Mouse (Mus musculus): ENCODE results near the gene Slc25a51.
A peak's percentile ranks its signal among the peaks of the same experiment; 100 is the strongest.

Gene Slc25a51

DNA sequence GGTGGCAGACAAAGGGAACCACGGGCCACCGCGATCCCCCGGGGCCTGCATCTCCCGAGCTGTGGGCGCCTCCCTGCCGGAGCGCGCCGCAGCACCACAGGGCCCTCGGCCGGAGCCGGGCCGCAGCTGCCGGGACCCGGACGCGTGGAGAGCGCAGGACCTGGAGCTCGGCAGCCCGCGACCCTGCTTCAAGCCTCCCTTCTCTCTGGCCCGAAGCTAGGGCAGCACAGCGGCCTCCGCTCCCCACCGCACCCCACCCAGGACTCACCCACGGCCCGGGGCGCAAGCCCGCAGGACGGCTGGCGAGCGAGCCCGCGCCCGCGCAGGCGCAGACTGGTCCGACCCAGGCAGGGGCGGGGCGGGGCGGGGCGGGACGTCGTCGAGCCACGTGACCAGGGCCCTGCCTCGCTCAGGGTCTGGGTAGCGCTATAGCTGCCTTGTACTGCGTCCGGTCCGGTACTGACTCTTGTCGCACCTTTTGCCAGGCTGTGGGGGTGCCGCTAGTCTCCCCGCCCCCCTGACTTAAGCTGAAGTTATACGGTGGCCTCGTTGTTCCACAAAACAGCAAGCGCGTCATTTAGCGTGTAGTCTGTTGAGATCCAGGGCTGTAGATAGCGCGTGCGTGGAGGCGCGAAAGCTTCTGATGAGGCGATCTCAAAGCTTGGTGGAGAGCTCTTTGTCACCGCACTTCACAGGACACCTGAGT, at the start of gene Slc25a51:
Slc25a51 (minus strand) TSS at position 340 of the 706 bp plus-strand sequence.
- peak; percentile 91 to 96 for DNase-seq (ENCODE audit: inconsistent age in 2 of 2, low spot score in 1 of 2)

DNA sequence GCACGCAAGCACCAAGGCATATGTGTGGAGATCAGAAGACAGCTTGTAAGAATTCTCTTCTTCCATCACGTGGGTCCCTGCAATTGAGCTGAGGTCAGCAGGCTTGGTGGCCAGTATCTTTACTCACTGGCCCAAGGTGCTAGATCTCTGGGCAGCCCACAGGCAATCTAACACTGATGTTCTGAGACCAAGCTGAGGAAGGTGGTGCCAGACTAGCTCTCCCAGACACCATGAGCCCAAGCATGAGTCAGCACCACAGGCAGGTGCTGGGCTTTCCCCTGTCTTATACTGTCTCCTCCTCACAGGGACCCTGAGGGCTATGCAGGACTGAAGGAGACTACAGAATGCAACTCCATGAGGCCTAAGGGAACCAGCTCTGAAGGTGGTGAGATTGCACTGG, 49.0 kb upstream of the Slc25a51 start:
- DNase-seq (ENCODE audit: inconsistent age in 2 of 2, low spot score in 1 of 2): no peak

DNA sequence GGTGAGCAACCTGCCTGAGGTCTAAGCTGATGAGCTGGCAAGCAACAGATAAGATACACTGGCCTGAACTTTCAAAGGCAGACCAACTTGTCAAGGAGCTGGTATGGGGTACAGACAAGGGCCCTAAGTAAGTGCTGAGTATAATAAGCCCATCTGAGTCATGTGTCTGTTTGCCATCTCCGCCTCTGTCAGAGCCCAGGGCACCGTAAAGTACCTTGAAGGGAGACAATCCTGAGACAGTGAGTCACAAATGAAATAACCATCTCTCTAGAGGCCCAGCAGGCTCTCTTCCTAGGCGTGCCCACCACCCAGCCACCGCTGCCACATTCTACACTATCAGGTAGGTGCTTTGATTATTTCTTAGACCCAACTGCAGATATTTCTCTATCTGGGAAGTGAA, 46.4 kb upstream of the Slc25a51 start:
- DNase-seq (ENCODE audit: inconsistent age in 2 of 2, low spot score in 1 of 2): no peak

DNA sequence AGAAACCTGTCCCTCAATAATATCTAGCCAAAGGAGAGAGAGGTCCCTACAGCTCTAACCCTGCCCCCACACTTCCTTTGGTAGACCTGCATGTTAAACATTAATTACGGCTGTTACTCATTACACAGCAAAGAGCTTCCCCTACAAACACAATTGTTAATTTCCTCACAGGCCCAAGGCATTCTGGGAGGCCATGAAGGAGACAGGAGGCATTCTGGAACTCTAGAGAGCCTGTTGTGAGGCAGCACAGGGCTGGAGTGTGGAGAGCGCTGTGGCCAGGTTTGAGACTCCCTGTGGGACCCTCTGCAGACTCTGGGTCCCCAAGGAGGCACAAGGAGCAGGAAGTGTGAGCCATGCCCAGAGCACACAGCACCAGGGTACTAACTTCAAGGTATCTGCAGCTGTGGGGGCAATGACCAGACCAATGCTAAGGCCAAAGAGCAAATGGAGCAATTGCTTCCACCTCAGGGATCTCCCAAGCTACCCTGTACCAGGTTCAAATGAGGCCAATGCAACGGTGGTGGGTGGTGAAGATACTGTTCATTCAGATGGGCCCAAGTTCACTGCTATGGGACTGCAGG, 44.8 kb upstream of the Slc25a51 start:
- DNase-seq (ENCODE audit: inconsistent age in 2 of 2, low spot score in 1 of 2): no peak

DNA sequence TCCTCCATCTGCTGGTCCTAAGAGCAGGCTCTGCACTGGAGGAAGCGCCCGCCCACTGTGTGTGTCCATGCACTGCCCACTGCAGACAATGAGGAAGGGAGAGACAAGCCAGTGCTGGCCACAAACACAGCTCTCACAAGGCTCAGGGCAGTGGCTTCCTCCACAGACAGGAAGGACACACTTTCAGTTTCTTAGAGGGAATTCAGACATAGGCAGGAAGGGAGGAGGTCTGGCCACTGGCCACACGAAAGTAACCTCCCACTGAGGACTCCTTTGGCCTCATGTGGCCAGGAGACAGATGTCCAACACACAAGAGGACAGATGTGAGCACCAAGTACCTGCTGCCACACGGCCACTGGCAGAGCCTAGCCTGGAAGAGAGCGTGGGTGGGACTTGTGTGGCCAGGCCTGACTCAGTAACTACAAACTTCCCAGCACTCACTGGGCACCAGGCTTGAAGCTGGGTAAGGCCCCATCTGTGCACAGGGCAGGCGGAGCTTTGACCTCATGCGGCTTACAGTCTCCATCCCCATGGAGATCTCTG, 44.1 kb upstream of the Slc25a51 start:
- DNase-seq (ENCODE audit: inconsistent age in 2 of 2, low spot score in 1 of 2): peak; percentile 53 to 78

DNA sequence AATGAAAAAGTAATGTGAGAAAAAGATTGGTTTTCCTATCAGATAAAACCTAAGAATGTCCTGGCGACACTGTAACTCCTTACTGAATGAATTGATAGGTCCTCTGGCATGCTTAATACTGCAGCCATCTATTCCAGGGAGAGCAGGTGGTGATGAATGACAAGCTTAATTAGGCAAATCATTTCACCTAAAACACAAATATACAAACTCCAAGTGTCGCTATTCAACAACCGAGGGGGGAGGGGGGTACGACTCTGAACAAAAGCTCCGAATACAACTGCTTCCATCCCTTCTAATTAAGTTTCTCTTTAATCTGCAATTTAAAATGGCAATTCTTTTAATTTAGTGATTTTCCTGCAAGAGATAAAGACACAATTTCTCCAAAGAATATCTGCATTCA, 40.4 kb upstream of the Slc25a51 start:
- no peak for DNase-seq (ENCODE audit: inconsistent age in 2 of 2, low spot score in 1 of 2)

DNA sequence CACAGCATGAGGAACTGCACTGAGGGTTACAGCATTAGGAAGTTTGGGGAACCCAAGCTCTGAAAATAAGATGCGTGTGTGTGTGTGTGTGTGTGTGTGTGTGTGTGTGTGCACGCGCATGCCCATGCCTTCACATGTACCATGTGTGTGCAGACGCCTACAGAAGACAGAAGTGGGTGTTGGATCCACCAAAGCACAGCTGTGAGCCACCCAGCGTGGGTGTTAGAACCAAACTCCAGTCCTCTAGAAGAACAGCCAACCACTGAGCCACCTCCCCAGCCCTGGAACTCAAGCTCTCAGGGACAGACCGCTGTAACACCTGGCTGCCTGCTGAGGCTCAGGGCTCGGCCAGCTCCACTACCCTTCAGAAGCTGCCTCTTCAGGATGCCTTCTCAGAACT, 39.9 kb upstream of the Slc25a51 start:
- DNase-seq (ENCODE audit: inconsistent age in 2 of 2, low spot score in 1 of 2): no peak

DNA sequence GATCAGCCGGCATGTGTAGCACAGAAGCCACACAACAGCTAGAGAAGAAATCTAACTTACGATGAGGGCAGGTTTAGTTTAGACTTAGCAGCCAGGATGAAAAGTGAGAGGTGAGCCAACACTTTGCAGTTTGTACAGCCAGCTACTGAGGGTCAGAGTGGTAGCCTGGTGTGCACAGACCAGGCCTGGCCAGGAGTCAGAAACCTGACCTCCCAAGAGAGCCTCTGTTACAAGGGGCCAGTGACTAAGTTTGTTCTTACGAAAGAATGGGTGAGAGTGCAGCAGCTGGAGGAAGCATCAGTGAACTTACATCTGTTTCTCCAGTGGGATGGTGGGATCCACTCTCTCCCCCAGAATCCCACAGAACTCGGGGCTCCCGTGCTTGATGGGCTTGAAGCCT, 38.6 kb upstream of the Slc25a51 start:
- peak in 1 of 2 experiments; percentile 77 for DNase-seq (ENCODE audit: inconsistent age in 2 of 2, low spot score in 1 of 2)

DNA sequence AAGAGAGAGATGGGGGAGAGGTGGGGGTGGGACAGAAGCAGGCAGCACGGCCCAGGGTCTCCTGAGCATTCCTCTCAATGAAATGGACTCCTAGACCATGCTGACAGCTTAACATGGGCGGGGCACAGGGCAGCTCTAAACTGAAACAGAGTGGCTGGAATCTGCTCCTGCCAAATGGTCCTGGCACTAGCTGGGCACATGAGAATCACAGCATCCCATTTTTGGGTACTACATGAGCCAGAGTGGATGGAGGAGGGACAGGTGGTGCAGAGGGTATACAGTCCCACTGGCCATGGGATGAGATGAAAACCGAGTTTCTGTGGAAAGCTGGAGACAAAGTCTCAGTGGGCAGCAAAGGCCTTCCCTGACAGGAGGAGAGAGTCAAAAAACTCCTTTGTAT, 36.7 kb upstream of the Slc25a51 start:
- no peak for DNase-seq (ENCODE audit: inconsistent age in 2 of 2, low spot score in 1 of 2)

DNA sequence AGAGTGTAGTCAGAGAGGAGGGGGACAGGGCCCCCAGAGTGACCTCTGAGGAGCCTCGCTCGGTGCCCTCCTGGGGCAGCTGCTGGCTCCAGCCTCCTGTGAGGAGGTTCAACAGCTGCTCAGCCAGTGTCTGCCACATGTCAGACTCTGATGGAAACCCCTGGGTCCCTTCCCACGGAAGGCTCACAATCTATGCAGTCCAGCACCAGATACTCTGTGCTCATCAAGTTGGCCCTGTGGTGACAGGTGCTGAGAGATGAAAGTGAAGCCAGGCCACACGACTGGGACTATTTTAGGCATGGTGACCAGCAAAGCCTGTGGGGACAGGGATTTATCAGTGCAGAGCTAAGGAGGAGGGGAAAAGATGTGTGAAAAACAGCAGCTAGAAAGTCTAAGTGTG, 36.2 kb upstream of the Slc25a51 start:
- DNase-seq (ENCODE audit: inconsistent age in 2 of 2, low spot score in 1 of 2): no peak

DNA sequence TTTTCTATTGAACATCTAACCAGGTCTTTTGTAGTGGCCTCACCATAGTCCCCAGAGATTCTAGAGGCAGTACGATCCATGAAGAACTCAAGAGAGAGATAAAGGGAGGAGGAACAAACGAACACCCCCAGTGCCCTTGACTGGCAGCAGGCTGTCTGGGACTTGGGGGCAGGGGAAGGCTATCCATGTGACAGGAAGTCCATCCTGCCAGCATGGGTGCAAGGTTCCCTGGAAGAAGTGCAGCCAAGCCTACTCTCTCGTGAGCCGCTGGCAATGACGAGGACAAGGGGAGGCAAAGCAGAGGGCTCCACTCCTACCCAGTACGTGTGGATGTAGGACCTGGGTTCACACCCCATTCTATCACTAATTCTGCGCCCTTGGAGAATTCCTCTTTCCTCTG, 35.1 kb upstream of the Slc25a51 start:
- peak in 1 of 2 experiments; percentile 63 for DNase-seq (ENCODE audit: inconsistent age in 2 of 2, low spot score in 1 of 2)

DNA sequence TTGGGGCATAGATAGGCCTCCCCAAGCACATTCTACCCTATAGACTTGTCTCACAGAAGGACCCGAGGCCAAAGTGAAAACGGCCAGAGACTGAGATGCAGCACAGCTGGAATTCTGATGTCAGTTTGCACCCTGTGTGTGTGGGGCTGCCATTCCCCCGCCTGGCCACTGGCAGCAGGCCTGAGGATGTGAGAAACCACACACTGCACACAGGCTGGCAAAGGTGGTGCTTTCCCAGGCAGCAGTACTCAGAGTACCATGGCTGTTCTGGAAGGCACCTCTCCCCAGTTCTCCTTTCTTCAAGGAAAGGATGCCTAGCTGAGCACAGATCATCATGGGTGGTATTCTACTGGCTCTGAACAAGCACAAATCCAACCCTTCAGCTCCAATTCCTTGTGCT, 33.7 kb upstream of the Slc25a51 start:
- no peak for DNase-seq (ENCODE audit: inconsistent age in 2 of 2, low spot score in 1 of 2)

DNA sequence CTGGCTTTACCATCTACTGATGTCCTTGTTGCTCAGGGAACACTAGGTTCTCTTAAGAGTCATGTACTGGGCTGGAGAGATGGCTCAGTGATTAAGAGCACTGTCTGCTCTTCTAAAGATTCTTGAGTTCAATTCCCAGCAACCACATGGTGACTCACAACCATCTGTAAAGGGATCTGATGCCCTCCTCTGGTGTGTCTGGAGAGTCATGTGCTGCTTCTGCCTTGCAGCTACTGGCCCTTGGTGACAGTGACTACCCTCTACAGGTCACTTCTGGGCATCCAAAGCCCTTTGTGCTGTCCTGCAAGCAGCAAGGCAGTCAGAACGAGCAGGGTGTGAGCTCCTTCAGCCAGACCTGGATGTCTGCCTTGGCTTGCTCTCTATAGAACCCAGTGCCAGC, 33.2 kb upstream of the Slc25a51 start:
- no peak for DNase-seq (ENCODE audit: inconsistent age in 2 of 2, low spot score in 1 of 2)

DNA sequence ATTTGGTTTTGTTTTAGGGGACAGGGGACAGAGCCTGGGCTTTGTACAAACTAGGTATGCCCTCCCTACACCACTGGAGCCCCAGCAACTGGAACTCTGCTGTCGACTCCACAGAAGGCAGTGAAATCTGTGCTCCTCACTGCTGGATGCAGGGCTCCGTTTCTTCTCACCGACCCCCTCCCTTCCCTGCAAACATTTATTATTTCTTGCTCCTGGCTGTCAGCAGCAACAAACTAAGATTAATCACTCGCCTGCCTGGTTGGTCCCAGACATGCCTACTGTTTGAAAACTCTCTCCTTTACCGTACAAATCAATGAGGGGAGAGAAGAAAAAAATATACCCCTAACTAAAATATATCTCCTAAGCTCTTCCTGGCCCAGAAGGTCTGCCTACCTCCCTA, 30.7 kb upstream of the Slc25a51 start:
- no peak for DNase-seq (ENCODE audit: inconsistent age in 2 of 2, low spot score in 1 of 2)

DNA sequence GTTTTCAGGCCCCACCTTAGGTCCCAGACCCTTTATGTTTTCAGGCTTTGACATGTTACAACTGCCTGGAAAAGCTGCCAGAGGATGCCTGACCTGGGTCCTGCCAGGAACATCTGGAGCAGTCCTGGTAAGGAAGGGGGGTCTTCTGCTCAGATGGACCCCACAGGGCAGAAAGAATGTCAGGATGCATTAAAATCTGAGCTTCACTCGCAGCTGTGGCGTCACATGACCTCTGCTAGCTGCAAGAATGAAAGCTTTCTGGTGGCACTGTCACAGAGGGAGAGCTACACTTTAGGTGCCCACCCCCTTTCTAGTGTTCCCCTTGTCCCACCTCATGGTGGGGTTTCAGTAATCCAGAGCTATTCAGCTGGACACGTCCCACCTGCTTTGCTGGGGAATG, 28.4 kb upstream of the Slc25a51 start:
- no peak for DNase-seq (ENCODE audit: inconsistent age in 2 of 2, low spot score in 1 of 2)

DNA sequence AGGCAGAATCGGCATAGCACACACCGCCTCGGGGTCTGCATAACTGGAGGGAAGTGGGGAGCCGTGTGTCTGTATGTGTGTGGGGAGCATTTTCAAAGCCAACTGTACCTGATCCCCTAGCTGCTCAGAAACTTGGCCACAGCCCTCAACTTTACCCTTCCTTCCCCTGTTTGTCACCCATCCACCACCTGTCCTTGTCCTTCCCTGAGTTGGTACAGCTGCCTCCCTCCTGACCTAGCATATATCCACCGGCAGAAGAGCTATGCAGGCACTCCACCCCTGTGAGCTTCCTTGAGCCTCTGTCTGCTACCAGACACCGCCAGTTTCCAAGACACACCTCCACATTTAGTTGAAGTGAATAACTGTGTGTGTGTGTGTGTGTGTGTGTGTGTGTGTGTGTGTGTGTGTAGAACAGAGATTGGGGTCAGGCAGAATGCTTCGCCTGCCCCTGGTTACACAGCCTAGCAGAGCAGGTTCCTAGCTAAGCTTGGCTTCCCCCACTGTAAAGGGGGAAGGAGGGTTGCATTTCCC, 27.9 kb upstream of the Slc25a51 start:
- no peak for DNase-seq (ENCODE audit: inconsistent age in 2 of 2, low spot score in 1 of 2)

DNA sequence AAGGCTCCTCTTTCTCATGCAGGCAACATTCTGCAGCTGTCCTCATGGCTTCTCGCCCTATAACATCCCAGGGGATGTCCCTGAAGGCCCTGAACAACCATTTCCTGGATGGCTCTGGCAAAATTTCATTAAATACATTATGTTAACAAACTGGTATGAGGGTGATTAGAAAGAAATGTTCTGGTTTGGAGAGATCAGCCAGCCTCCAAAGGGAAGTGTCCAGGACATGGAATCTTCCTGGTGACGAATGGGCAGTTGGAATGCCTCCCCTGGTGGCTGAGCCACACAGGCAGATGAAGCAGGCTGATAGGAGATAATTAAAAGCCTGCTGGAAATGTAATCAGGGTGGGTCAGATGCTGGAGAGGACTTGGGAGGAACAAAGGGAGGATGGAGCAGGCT, 27.3 kb upstream of the Slc25a51 start:
- peak in 1 of 2 experiments; percentile 56 for DNase-seq (ENCODE audit: inconsistent age in 2 of 2, low spot score in 1 of 2)

DNA sequence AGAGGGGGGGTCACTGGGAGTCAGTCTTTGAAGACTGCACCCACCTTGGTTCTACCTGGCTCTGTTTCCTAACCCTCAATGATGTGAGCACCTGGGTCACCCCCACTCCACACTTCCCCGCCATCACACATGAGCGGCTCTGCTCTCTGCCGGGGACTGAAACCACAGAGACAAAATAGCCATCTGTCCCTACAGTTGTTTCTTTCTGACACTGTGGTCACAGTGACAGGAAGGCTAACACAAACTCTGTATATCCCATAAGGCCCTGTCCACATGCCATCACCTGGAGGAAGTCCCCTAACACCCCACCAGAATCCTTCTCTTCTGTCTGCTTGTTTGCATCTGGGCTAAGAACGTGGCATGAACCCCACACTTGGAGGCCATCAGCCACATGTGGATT, 26.1 kb upstream of the Slc25a51 start:
- no peak for DNase-seq (ENCODE audit: inconsistent age in 2 of 2, low spot score in 1 of 2)

DNA sequence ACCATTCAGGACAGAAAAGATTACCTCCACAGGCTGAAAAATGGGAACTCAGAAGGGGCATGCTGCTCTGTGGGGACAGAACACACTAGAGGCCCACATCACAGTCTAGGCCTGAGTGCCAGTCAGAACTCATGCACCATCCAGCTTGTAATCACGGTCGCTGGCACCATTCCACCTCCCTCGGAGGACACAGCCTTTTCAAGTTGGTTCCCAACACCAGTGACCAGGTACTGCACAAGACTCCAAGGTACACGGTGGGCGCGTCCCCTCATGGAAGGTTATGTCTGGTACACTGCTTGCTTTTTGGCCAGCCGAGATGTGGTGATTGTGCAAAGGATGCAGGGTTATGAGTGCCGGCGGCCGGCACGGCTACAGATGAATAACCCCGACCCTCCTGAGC, 25.5 kb upstream of the Slc25a51 start:
- DNase-seq (ENCODE audit: inconsistent age in 2 of 2, low spot score in 1 of 2): peak in 1 of 2 experiments; percentile 57

DNA sequence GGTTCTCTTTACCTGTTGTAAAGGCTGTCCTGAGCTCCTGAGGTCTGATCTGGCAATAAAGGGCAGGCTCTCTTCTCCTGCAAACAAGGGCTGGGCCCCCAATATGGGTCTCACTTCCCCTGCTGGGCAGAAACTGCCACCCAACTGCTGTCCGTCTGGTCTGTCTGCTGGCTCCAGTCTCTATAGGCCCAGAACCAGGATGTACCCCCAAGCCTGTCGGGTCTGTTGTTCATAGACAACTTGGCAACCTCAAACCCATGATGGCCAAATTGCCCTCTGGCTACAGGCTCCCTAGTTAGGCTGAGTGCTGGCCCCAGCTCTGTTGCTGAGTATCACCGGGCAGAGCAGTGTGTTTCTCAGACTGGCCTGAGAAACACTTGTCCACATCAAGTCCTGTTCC, 23.2 kb upstream of the Slc25a51 start:
- no peak for DNase-seq (ENCODE audit: inconsistent age in 2 of 2, low spot score in 1 of 2)

DNA sequence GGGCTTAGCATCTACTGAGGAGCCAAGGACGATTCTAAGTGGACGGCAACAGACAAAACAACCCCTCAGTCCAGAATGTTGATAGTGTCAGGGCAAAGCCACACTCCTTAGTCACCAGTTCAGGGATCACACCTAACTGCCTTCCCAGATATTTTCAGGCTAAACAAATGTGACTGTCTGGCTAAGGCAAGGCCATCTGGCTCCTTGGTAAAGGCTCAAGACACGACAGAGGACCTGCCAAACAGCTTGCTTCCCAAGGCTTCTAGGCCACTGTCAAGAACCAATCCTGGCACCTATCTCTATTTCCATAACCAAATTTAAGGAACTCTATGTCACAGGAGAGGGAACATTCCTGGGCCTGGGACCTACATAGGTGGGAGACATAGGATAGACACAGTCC, 22.8 kb upstream of the Slc25a51 start:
- DNase-seq (ENCODE audit: inconsistent age in 2 of 2, low spot score in 1 of 2): no peak

DNA sequence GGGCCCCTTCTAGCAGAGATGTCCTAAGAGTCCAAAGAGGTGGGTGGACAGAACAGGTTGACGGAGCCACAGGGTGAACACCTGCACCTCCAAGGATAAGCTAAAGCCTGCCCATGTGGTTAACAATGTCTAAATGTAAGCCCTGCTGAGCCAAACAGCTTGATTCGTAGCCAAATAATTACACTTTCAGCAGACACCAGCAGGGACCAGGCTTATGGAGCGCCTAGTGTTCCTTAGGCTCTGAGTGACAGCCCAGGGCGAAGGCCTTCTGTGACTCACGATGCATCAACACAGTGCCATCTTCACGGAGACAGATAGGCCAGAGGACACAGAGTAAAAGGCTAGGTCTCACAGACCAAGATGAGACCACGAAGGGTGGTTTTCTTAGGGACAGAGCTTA, 20.9 kb upstream of the Slc25a51 start:
- peak; percentile 74 to 82 for DNase-seq (ENCODE audit: inconsistent age in 2 of 2, low spot score in 1 of 2)

Data from adrenal gland, adult (tissue).